Comparison of ENCODE assay signal across 15 mouse cellular contexts in genomic region chr17:8538102-8538501, GRCm38 (mm10). TPM values are rescaled to one million over a fixed set of nuclear protein-coding genes. Genes with fewer than 3 reads are reported as not detected.
A peak's percentile ranks its signal among the peaks of the same experiment; 100 is the strongest.
DNase-seq lines count a peak whose midpoint lies in the region; ATAC-seq and TF ChIP-seq lines count a peak whose summit lies in the region.
"Had no signal": no experiment of that assay in that cellular context is flagged by ENCODE, and none has a peak within 500 bp of the region (broad histone marks: within the 10 kb centered on the region; RNA-seq: fewer than 3 reads in every experiment).

No protein-coding gene starts in this region.

- no peak overlapping the region for H3K9ac ChIP-seq in heart, adult 2 months (ENCODE audit: low read depth, low read length)
- no peak overlapping the region for H3K9ac ChIP-seq in forebrain, embryonic 15.5 days (replicated peaks)
- H3K9ac ChIP-seq: heart, embryonic 13.5 days had no signal

- intact Hi-C loops in heart, adult 2 months (cut with DNase I): no loop called here
- intact Hi-C loops in heart, postnatal 25 days (cut with DNase I): no loop called here
- intact Hi-C loops in gastrocnemius, postnatal 14 days (cut with DNase I; ENCODE audit: low total_unique reads): no loop called here

- peak; percentile 50 for TF ChIP-seq CTCF in heart, adult 2 months (IDR thresholded peaks at IDR 0.05)

- no peak overlapping the region for H3K4me3 ChIP-seq in heart, adult 2 months
- H3K4me3 ChIP-seq in forebrain, embryonic 15.5 days: no peak overlapping the region
- H3K4me3 ChIP-seq: heart, embryonic 13.5 days had no signal

- H3K79me2 ChIP-seq in heart, adult 2 months (replicated peaks; ENCODE audit: control insufficient read depth, insufficient read depth, low read length): no peaks in the 10 kb centered on the region

- no peaks in the 10 kb centered on the region for H3K4me1 ChIP-seq in heart, adult 2 months (ENCODE audit: control insufficient read depth, insufficient read depth, low read length)
- no peaks in the 10 kb centered on the region for H3K4me1 ChIP-seq in forebrain, embryonic 15.5 days
- H3K4me1 ChIP-seq: heart, embryonic 13.5 days had no signal

- WGBS in heart, adult 2 months: 73% methylated on average over 3 of the region's 3 CpGs
- 68% methylated on average over 3 of the region's 3 CpGs for WGBS in forebrain, embryonic 15.5 days

- H3K4me2 ChIP-seq in forebrain, embryonic 15.5 days (replicated peaks): no peak overlapping the region
- H3K4me2 ChIP-seq: heart, embryonic 13.5 days had no signal

- no peaks in the 10 kb centered on the region for H3K36me3 ChIP-seq in heart, adult 2 months (ENCODE audit: control insufficient read depth, insufficient read depth, low read length)
- no peaks in the 10 kb centered on the region for H3K36me3 ChIP-seq in forebrain, embryonic 15.5 days
- H3K36me3 ChIP-seq: G1E; heart, embryonic 13.5 days had no signal

- no peak for TF ChIP-seq EP300 in heart, adult 2 months (IDR thresholded peaks at IDR 0.05; ENCODE audit: insufficient read depth, low read depth, low read length)

- no peak for TF ChIP-seq POLR2A in heart, adult 2 months (IDR thresholded peaks at IDR 0.05; ENCODE audit: insufficient read depth, low read depth, low read length)

- no peaks in the 10 kb centered on the region for H3K27me3 ChIP-seq in heart, adult 2 months (ENCODE audit: control insufficient read depth, insufficient read depth, low read length)
- no peaks in the 10 kb centered on the region for H3K27me3 ChIP-seq in forebrain, embryonic 15.5 days
- H3K27me3 ChIP-seq: heart, embryonic 13.5 days had no signal

- H3K9me3 ChIP-seq in forebrain, embryonic 15.5 days: no peaks in the 10 kb centered on the region

- no peak overlapping the region for H3K27ac ChIP-seq in heart, adult 2 months
- H3K27ac ChIP-seq in forebrain, embryonic 15.5 days (replicated peaks): no peak overlapping the region
- H3K27ac ChIP-seq: heart, embryonic 13.5 days had no signal

- ATAC-seq in forebrain, embryonic 15.5 days (replicated peaks): no peak
- ATAC-seq: midbrain, embryonic 16.5 days had no signal

- no peak for DNase-seq in heart, adult 2 months
- DNase-seq in heart, postnatal 25 days (ENCODE audit: low spot score): no peak
- DNase-seq in lung, postnatal 36 days: peak; percentile 4
- no peak for DNase-seq in lung, postnatal 4 days
- peak; percentile 23 for DNase-seq in T-cell, adult 2 months (ENCODE audit: low spot score)
- DNase-seq in thymus, postnatal 14 days: peak; percentile 71
- DNase-seq in gastrocnemius, postnatal 14 days: no peak
- DNase-seq: adrenal gland, postnatal 10 days; left cerebral cortex, postnatal 4 days; lung, adult 2 months had no signal

RNA-seq across cellular contexts. Expression of gene Pde10a, which starts 12.9 kb away (rescaled TPM):
- total RNA-seq in heart, adult 2 months (2021): 1 to 10 TPM; 1.9 to 2.2 TPM
- 1.4 and 2.3 TPM in 2 replicates for polyA plus RNA-seq in heart, adult 2 months (2012; rRNA removed)
- total RNA-seq in heart, postnatal 25 days (2021): 1 to 10 TPM; 2.5 to 4.5 TPM
- total RNA-seq in gastrocnemius, postnatal 14 days (2021): 1 to 10 TPM; 5.2 to 6.5 TPM
- polyA plus RNA-seq in forebrain, embryonic 15.5 days (2015; fragmentation: Nextera tagmentation; extraction: Ambion mirVana): 21.5 and 21.9 TPM in 2 replicates
- polyA plus RNA-seq: G1E had no signal

RNA-seq across cellular contexts. Expression of gene Gm17087, which starts 28.6 kb away (rescaled TPM):
- not detected for total RNA-seq in heart, adult 2 months (2021)
- not detected in 2 replicates for polyA plus RNA-seq in heart, adult 2 months (2012; rRNA removed)
- total RNA-seq in heart, postnatal 25 days (2021): not detected
- not detected for total RNA-seq in gastrocnemius, postnatal 14 days (2021)
- not detected in 2 replicates for polyA plus RNA-seq in forebrain, embryonic 15.5 days (2015; fragmentation: Nextera tagmentation; extraction: Ambion mirVana)
- total RNA-seq: adrenal gland, postnatal 10 days; G1E; left cerebral cortex, postnatal 4 days had no signal
- polyA plus RNA-seq: embryonic facial prominence, embryonic 14.5 days; G1E; heart, embryonic 13.5 days; lung, adult 2 months; midbrain, embryonic 16.5 days had no signal

Comparison
In these comparisons a context has a peak if more than half of its experiments do, and no peak if none do; other contexts are left out.
1. DNase-seq: peak in lung, postnatal 36 days (single experiment), T-cell, adult 2 months (single experiment) and thymus, postnatal 14 days (single experiment); none in heart, adult 2 months (0 of 2), heart, postnatal 25 days (single experiment), lung, postnatal 4 days (0 of 2) and gastrocnemius, postnatal 14 days (single experiment).